Comparison of ENCODE assay signal across 9 mouse cellular contexts in genomic region chr2:36103069-36103554, GRCm38 (mm10). TPM values are rescaled to one million over a fixed set of nuclear protein-coding genes. Genes with fewer than 3 reads are reported as not detected.
A peak's percentile ranks its signal among the peaks of the same experiment; 100 is the strongest.
DNase-seq lines count a peak whose midpoint lies in the region; ATAC-seq and TF ChIP-seq lines count a peak whose summit lies in the region.
"Had no signal": no experiment of that assay in that cellular context is flagged by ENCODE, and none has a peak within 500 bp of the region (broad histone marks: within the 10 kb centered on the region; RNA-seq: fewer than 3 reads in every experiment).

No protein-coding gene starts in this region.

- H3K36me3 ChIP-seq in lung, postnatal 0 days (ENCODE audit: insufficient read depth, low read length): no peaks in the 10 kb centered on the region
- no peaks in the 10 kb centered on the region for H3K36me3 ChIP-seq in limb, embryonic 11.5 days (ENCODE audit: control insufficient read depth, insufficient read depth, low read length)
- H3K36me3 ChIP-seq in stomach, embryonic 15.5 days: no peaks in the 10 kb centered on the region

- no peak overlapping the region for H3K27ac ChIP-seq in lung, postnatal 0 days (ENCODE audit: low read length)
- no peak overlapping the region for H3K27ac ChIP-seq in limb, embryonic 11.5 days (replicated peaks; ENCODE audit: low read depth, low read length)
- no peak overlapping the region for H3K27ac ChIP-seq in stomach, embryonic 15.5 days

- TF ChIP-seq CTCF in lung, postnatal 0 days (IDR thresholded peaks at IDR 0.05): no peak

- H3K4me1 ChIP-seq in lung, postnatal 0 days (ENCODE audit: insufficient read depth, low read depth, low read length): peaks cover 16% of the 10 kb centered on the region; the same call in 1 of the 2 replicates
- peaks cover 25% of the 10 kb centered on the region for H3K4me1 ChIP-seq in limb, embryonic 11.5 days (ENCODE audit: control insufficient read depth, insufficient read depth, low read length)
- peaks cover 29% of the 10 kb centered on the region for H3K4me1 ChIP-seq in stomach, embryonic 15.5 days

- peak overlapping the region; percentile 86 for H3K4me2 ChIP-seq in lung, postnatal 0 days (replicated peaks; ENCODE audit: low read depth, low read length)
- H3K4me2 ChIP-seq in limb, embryonic 11.5 days (ENCODE audit: low read depth, severe bottlenecking): peak overlapping the region; percentile 33; the same call in 1 of the 2 replicates
- peak overlapping the region; percentile 82 for H3K4me2 ChIP-seq in stomach, embryonic 15.5 days

- no peak for TF ChIP-seq EP300 in lung, postnatal 0 days (IDR thresholded peaks at IDR 0.05)

- no peak for ATAC-seq in lung, postnatal 0 days
- ATAC-seq in limb, embryonic 11.5 days (ENCODE audit: insufficient number of reproducible peaks, low FRiP score, low TSS enrichment, low read depth): no peak
- no peak for ATAC-seq in stomach, embryonic 15.5 days (ENCODE audit: insufficient read depth, low FRiP score, low read depth)

- WGBS in lung, postnatal 0 days: 2% methylated on average over 21 of the region's 21 CpGs
- WGBS in limb, embryonic 11.5 days: 1% methylated on average over 21 of the region's 21 CpGs
- WGBS in stomach, embryonic 15.5 days: 3% methylated on average over 21 of the region's 21 CpGs

- peak overlapping the region; percentile 47 for H3K4me3 ChIP-seq in lung, postnatal 0 days (ENCODE audit: low read depth, low read length)
- H3K4me3 ChIP-seq in limb, embryonic 11.5 days (ENCODE audit: low read depth, low read length): peak overlapping the region; percentile 15; the same call in 1 of the 2 replicates
- peak overlapping the region; percentile 19 for H3K4me3 ChIP-seq in stomach, embryonic 15.5 days (replicated peaks)

- peak; percentile 30 to 75 for DNase-seq in adrenal gland, adult (ENCODE audit: inconsistent age in 2 of 2, low spot score in 1 of 2)
- DNase-seq in adrenal gland, adult 8-10 months: no peak
- DNase-seq in lung, postnatal 0 days (ENCODE audit: low spot score): no peak
- no peak for DNase-seq in lung, postnatal 25 days (ENCODE audit: low spot score)
- peak; percentile 54 for DNase-seq in limb, embryonic 11.5 days (ENCODE audit: low spot score)
- DNase-seq in Muller cell, postnatal 12 days (ENCODE audit: inconsistent ontology term): no peak
- no peak for DNase-seq in layer of hippocampus, adult 9-10 months (ENCODE audit: low spot score)

- no peak overlapping the region for H3K9ac ChIP-seq in lung, postnatal 0 days (replicated peaks; ENCODE audit: low read depth)
- no peak overlapping the region for H3K9ac ChIP-seq in limb, embryonic 11.5 days (ENCODE audit: low read length)
- H3K9ac ChIP-seq in stomach, embryonic 15.5 days: no peak overlapping the region

- peaks cover 67% of the 10 kb centered on the region for H3K27me3 ChIP-seq in lung, postnatal 0 days (replicated peaks; ENCODE audit: insufficient read depth, low read length)
- peaks cover 92% of the 10 kb centered on the region for H3K27me3 ChIP-seq in limb, embryonic 11.5 days (ENCODE audit: control insufficient read depth, insufficient read depth, low read length)
- H3K27me3 ChIP-seq in stomach, embryonic 15.5 days (replicated peaks): peaks cover 98% of the 10 kb centered on the region

- no peaks in the 10 kb centered on the region for H3K9me3 ChIP-seq in lung, postnatal 0 days (ENCODE audit: low read length)
- H3K9me3 ChIP-seq in limb, embryonic 11.5 days (ENCODE audit: control insufficient read depth, low read length): no peaks in the 10 kb centered on the region
- H3K9me3 ChIP-seq in stomach, embryonic 15.5 days: no peaks in the 10 kb centered on the region

RNA-seq across cellular contexts. Expression of gene Lhx6, which starts 2.1 kb away (rescaled TPM):
- 1 to 10 TPM in 2 of 4 experiments, under 1 TPM in 2; 0.49 to 2.2 (median 1.2) TPM for total RNA-seq in adrenal gland, adult 8-10 months (2022)
- polyA plus RNA-seq in lung, postnatal 0 days (2015; fragmentation: Nextera tagmentation; extraction: Ambion mirVana): 1.7 and 2.0 TPM in 2 replicates
- 0.62 and 0.83 TPM in 2 replicates for polyA plus RNA-seq in limb, embryonic 11.5 days (2014; fragmentation: Nextera tagmentation; extraction: Ambion mirVana)
- polyA plus RNA-seq in stomach, embryonic 15.5 days (2015; fragmentation: Nextera tagmentation; extraction: Ambion mirVana): 1.2 and 1.8 TPM in 2 replicates

RNA-seq across cellular contexts. Expression of gene Mrrf, which starts 33.1 kb away (rescaled TPM):
- 10 to 100 TPM; 22.1 to 29.7 (median 26.0) TPM for total RNA-seq in adrenal gland, adult 8-10 months (2022)
- polyA plus RNA-seq in lung, postnatal 0 days (2015; fragmentation: Nextera tagmentation; extraction: Ambion mirVana): 24.2 and 27.2 TPM in 2 replicates
- 26.5 and 31.1 TPM in 2 replicates for polyA plus RNA-seq in limb, embryonic 11.5 days (2014; fragmentation: Nextera tagmentation; extraction: Ambion mirVana)
- polyA plus RNA-seq in stomach, embryonic 15.5 days (2015; fragmentation: Nextera tagmentation; extraction: Ambion mirVana): 27.4 and 30.7 TPM in 2 replicates

RNA-seq across cellular contexts. Expression of gene Rbm18, which starts 33.5 kb away (rescaled TPM):
- 10 to 100 TPM; 26.7 to 32.6 (median 29.8) TPM for total RNA-seq in adrenal gland, adult 8-10 months (2022)
- 60.5 and 64.2 TPM in 2 replicates for polyA plus RNA-seq in lung, postnatal 0 days (2015; fragmentation: Nextera tagmentation; extraction: Ambion mirVana)
- polyA plus RNA-seq in limb, embryonic 11.5 days (2014; fragmentation: Nextera tagmentation; extraction: Ambion mirVana): 88.5 and 92.6 TPM in 2 replicates
- polyA plus RNA-seq in stomach, embryonic 15.5 days (2015; fragmentation: Nextera tagmentation; extraction: Ambion mirVana): 54.9 and 60.1 TPM in 2 replicates

RNA-seq across cellular contexts. Expression of gene Morn5, which starts 53.9 kb away (rescaled TPM):
- 1 to 10 TPM in 1 of 4 experiments, under 1 TPM in 3; 0.38 to 1.2 (median 0.57) TPM for total RNA-seq in adrenal gland, adult 8-10 months (2022)
- 5.3 and 6.7 TPM in 2 replicates for polyA plus RNA-seq in lung, postnatal 0 days (2015; fragmentation: Nextera tagmentation; extraction: Ambion mirVana)
- polyA plus RNA-seq in limb, embryonic 11.5 days (2014; fragmentation: Nextera tagmentation; extraction: Ambion mirVana): not detected in 2 replicates
- polyA plus RNA-seq in stomach, embryonic 15.5 days (2015; fragmentation: Nextera tagmentation; extraction: Ambion mirVana): 0.26 TPM in 1 of 2 replicates, not detected in the other
- total RNA-seq: adrenal gland, postnatal 14 days had no signal

RNA-seq across cellular contexts. Expression of gene Ndufa8, which starts 53.9 kb away (rescaled TPM):
- total RNA-seq in adrenal gland, adult 8-10 months (2022): 100 to 1,000 TPM; 128 to 194 (median 170) TPM
- polyA plus RNA-seq in lung, postnatal 0 days (2015; fragmentation: Nextera tagmentation; extraction: Ambion mirVana): 202 and 228 TPM in 2 replicates
- polyA plus RNA-seq in limb, embryonic 11.5 days (2014; fragmentation: Nextera tagmentation; extraction: Ambion mirVana): 195 and 196 TPM in 2 replicates
- 247 and 252 TPM in 2 replicates for polyA plus RNA-seq in stomach, embryonic 15.5 days (2015; fragmentation: Nextera tagmentation; extraction: Ambion mirVana)

Comparison
In these comparisons a context has a peak if more than half of its experiments do, and no peak if none do; other contexts are left out.
1. DNase-seq: peak in adrenal gland, adult (2 of 2) and limb, embryonic 11.5 days (single experiment); none in adrenal gland, adult 8-10 months (single experiment), lung, postnatal 0 days (single experiment), lung, postnatal 25 days (single experiment), Muller cell, postnatal 12 days (single experiment) and layer of hippocampus, adult 9-10 months (single experiment).
2. H3K4me2 ChIP-seq: peak in every context shown above with its lines; median percentile 86 in lung, postnatal 0 days; 82 in stomach, embryonic 15.5 days; 33 in limb, embryonic 11.5 days.
3. Peak in every context shown above with its lines, with median percentiles within 50 percentile points of each other: H3K4me3 ChIP-seq.